Mouse (Mus musculus) left cerebral cortex, postnatal 14 days (tissue): ENCODE data around the gene Cryzl1. TPM values are rescaled to one million over a fixed set of nuclear protein-coding genes. Genes with fewer than 3 reads are reported as not detected.
"Not testable (repeated sequence)": the region's sequence is repeated elsewhere in the genome, so short reads cannot be mapped to it uniquely, and the experiment has no call there.

Source experiments
- DNase-seq, 2 experiments: peaks; one replicate each; pipeline ENCODE4 v3.0.0; 2021 to 2022; ENCODE audit warnings: low spot score in 2 of 2, mixed read lengths in 1 of 2
- intact Hi-C: fragments of 180-260 bp; cut with DNase I; formaldehyde crosslinking; loops from one replicate; pipeline ENCODE4 v1.15.1; 2025
- total RNA-seq, 2 experiments: library from RNA; stranded (reverse); gene quantifications; 2 replicates each; pipeline ENCODE4 v1.2.3; 2021

Cryzl1 gene
- total RNA-seq, 2 experiments from 2014 or later, result 98.5 to 99.7 TPM

DNA sequence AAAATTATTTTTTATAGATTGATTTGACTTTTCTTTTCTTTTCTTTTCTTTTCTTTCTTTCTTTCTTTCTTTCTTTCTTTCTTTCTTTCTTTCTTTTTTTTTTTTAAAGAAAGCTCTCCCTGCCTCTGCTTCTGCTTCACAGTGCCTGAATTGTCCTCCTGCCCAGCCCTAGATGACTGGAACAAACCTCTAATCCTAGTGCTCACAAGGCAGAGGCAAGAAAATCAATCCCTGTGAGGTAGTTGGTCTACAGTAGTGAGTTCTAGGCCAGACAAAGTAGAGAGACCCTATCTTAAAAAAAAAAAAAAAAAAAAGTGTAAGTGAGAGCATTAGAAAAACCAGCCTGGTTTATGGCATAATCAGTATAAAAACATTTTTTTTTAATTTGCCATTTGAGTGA lies 79.0 kb downstream of the Cryzl1 start:
- intact Hi-C loops, result no loop called here
- no peak for DNase-seq

- DNase-seq, result no peak
- intact Hi-C loops, result no loop called here
Measured at GRCm38 (mm10) chr16:91649246-91649645, 79.5 kb downstream of the Cryzl1 start.

DNA sequence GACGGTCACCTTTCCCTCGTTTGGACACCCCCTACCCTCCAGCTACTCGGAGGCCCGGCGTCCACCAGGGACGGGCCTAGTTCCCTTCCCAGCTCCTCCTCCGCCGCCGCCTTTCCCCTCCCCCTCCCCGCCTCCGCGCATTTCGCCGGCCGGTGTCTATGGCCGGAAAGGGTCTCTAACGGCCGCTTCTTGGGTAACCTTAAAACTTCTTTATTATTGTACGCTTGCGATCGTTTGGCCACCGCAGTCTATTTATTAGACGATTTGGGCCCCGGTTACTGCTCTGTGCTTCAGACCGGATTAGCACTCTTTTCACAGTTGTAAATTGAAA lies 80.6 kb downstream of the Cryzl1 start:
- intact Hi-C loops, result no loop called here
- DNase-seq, result peak; percentile 42 to 71

DNA sequence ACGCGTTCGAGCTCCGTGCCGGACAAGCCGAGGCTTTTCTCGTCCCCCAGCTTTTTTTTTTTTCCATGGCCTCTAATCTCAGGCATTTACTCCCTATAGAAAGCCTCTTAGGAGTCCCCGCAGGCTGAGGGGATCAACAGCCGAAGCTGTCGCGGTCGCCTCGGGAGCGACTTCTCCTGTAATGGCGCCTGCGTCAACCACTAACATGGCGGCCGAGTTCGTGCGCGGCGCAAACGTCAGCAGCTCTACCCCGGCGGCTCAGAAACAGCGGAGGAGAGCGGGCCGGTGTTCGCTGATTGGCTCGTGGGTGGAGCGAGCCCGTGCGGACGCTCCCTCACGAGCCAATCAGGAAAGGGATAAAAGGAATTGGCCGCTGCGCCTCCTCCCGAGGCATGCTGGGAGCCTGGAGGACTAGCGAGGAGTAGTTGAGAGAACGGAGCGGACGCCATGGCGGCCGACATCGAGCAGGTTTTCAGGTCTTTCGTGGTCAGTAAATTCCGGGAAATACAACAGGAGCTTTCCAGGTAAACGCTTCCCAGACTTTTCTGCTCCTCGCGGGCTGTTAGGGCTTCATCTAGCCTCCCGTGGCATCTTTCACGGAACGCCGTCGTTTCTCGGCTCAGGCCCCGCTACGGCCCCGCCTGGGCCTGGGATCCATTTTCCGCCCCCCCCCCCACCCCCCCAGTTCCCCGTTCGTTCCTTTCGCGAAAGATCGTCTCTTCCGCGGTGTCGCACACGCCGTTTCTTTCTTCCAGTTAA lies 81.1 kb downstream of the Cryzl1 start, which contains the start of gene Son:
Son (plus strand) TSS at position 46 of the 759 bp plus-strand sequence.
- peak; percentile 98 for DNase-seq
- intact Hi-C loops, result no loop called here

DNA sequence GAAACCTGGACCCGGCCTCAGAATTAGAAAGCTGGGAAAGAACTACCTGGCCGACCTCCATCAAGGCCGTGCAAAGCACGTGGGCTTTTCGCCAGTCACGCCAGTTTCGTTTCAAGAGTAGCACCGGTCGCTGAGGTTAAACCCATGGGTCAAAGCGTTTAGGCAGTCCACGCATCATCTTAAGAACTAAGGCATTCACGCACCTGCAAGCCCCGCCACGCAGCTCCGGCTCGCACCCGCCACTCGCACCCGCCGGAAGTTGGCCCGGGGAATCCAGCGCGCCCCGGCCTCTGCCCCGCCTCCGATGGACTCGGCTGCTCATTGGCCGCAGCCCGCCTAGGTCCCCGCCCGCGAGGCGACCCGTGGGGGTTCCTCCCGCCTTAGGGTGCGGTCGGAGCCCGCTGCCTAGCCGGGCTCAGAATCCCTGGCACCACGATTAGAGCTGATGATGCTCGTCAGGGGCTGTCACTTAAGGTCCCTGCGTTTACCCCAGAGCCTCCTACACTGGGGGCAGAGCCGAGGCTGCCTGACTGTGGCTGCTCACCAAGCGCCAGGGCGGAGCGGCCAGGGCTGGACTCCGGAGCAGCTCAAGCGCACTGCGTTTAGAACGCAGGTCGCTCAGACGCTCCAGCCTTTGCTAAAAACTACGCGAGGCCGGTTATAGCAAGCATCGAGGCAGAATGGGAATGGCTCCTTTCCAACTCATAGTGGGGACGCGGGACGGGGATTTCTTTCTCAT lies 81.9 kb downstream of the Cryzl1 start, which contains the start of gene Gart:
Gart (minus strand) TSS at position 272 of the 739 bp plus-strand sequence.
- intact Hi-C loops, result no loop called here
- DNase-seq, result peak; percentile 91 to 92

DNA sequence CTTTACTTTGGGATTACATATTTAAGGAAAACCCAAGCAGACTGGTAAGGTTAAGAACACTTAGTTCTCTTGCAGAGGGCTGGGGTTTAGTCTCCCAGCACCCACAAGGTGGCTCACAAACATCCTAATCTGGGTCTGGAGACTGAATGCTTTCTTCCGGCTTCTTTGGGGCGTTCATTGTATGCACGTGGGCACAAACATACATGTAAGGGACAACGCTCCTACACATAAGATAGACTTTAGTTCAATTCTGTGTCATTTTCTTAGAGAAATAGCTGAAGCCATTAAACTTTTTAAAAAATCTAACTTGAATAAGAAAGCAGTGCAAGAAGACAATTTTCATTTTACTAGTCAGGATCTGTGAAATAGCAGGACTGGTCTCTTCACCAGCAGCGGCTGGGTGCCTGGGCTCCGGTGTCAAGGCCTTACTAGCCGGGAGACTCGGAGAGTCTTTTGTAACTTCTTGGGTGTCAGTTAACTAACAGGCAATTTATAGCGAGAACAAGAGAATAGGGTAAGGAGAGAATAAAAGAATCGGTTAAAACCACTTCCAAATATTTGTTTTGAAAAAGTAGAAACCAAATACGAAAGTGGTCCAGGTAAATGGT lies 82.7 kb downstream of the Cryzl1 start:
- intact Hi-C loops, result no loop called here
- no peak for DNase-seq

DNA sequence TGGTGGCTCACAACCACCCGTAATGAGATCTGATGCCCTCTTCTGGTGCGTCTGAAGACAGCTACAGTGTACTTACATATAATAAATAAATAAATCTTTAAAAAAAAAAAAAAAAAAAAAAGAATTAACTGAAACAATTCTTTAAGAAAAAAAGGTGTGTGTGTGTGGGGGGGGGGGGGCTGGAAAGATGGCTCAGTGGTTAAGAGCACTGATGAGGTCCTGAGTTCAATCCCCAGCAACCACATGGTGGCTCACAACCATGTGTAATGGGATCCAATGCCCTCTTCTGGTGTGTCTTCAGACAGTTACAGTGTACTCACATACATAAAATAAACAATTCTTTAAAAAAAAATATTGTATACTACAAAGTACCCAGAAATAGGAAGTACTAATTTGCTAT lies 83.4 kb downstream of the Cryzl1 start:
- intact Hi-C loops, DNase-seq: not testable (repeated sequence)

- DNase-seq, result no peak
- intact Hi-C loops, result no loop called here
Measured at GRCm38 (mm10) chr16:91644901-91645300, 83.9 kb downstream of the Cryzl1 start.

- no peak for DNase-seq
- intact Hi-C loops, result no loop called here
Measured at GRCm38 (mm10) chr16:91640171-91640570, 88.6 kb downstream of the Cryzl1 start.

DNA sequence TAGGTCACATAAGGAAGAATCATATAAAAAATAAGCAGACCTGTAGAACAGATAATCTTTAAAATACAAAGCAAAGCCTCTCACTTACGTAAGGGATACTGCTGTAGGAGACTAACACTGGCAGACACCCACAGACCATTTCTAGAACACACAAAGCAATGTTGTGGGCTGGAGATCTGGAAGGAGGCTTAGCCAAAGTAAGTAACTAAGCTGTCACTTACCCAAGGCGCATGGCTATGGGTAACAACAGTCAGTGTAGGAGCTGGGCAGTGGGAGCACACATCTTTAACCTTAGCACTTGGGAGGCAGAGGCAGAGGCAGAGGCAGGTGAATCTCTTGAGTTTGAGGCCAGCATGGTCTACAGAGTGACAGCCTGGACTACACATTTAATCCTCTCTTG lies 89.1 kb downstream of the Cryzl1 start:
- DNase-seq, result no peak
- intact Hi-C loops, result no loop called here

Other genes starting within 250 kb of the Cryzl1 start
- 10 to 100 TPM; 67.8 to 71.0 TPM for gene Ifnar1, start 243.7 kb downstream of the Cryzl1 start, total RNA-seq
- gene Ifngr2, start 181.9 kb downstream of the Cryzl1 start, total RNA-seq, result 10 to 100 TPM; 62.0 to 62.6 TPM
- 100 to 1,000 TPM; 104 to 110 TPM for gene Tmem50b, start 131.2 kb downstream of the Cryzl1 start, total RNA-seq
- 1 to 10 TPM; 5.5 to 6.7 TPM for gene Dnajc28, start 109.9 kb downstream of the Cryzl1 start, total RNA-seq
- gene Gart, start 82.0 kb downstream of the Cryzl1 start, total RNA-seq, result 10 to 100 TPM; 40.3 to 44.0 TPM
- gene Son, start 81.5 kb downstream of the Cryzl1 start, total RNA-seq, result 100 to 1,000 TPM; 200 to 204 TPM
- gene Donson, start 40.2 kb downstream of the Cryzl1 start, total RNA-seq, result 10 to 100 TPM; 21.0 to 23.6 TPM
- gene Itsn1, start 306 bp upstream of the Cryzl1 start, total RNA-seq, result 100 to 1,000 TPM; 118 to 127 TPM